Mouse (Mus musculus) retina, adult 2 months (tissue): ENCODE data around the gene Tcp10b.
A peak's percentile ranks its signal among the peaks of the same experiment; 100 is the strongest.
"Not testable (repeated sequence)": the region's sequence is repeated elsewhere in the genome, so short reads cannot be mapped to it uniquely, and the experiment has no call there.

Experiments
- DNase-seq: peaks from one replicate; pipeline ENCODE4 v3.0.0-alpha.2; 2012; ENCODE audit warnings: low read depth, low spot score

The Tcp10b gene

GRCm38 (mm10) chr17:13060804-13061203 is at the start of gene Tcp10b:
Gene Tcp10b, plus strand, starts transcription at chr17:13061104.
- DNase-seq = not testable (repeated sequence)

GRCm38 (mm10) chr17:13013316-13013715 is 47.6 kb upstream of the Tcp10b start:
- DNase-seq = no peak

DNA sequence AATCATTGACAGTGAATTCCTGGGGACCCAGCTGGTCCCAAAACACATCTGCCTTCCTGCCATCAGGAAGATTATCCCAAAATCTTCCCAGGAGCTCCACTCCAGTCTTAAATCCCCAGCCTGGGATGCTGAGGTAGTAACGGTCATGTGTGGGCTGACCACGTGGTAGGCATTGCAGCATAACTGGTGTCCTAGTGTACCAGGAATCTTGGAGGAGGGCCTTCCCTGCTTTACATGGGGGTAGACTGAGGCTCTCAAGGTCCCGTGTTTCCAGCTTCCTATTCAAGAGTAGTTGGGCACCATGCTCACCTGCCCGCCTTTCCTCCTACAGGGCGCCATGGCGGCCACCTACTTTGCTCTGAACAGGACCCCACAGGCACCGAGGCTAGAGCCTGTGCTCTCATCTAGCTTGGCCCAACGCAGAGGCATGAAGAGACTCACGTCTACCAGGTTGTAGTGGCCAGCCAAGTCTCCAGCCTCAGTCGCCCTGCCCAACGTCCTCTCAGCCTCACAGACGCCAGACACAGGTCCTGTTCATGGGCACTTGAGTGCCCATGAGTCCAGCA is 24.2 kb upstream of the Tcp10b start:
- not testable (repeated sequence) for DNase-seq

GRCm38 (mm10) chr17:13043846-13044673 is 16.8 kb upstream of the Tcp10b start:
- DNase-seq = peak; percentile 43

DNA sequence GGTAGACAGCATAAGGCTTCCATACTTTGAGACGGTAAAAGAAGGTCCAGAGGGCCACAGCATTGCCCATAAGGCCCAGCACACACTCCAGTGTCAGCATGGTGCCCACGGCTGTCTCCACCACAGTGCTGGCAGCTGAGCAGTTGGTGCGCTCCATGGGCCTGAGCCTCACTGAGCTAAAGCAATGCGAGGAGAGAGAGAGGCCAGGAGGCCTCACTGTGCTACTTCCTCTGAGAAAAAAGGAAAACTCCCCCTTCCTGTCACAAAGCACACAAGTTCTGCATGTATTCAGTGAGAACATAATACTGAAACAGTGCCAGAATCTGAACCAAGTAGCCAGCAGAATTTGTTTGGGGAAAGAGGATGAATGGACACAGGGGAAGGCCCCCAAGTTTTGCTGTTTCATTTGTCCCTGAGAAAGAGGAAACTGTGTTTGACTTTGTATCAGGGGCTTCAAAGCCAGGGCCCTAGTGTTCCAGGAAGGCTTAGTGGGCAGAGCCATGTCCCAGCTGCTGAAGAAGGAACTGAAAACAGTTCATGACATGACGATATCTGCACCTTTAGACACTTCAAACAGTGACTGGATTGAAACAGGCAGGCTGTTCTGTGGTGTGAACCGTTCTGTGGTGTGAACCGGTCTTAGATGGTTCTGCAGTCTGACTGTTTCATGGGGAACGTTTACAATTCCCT is 8.6 kb upstream of the Tcp10b start, which contains the start of gene Gpr31b:
Gpr31b (minus strand) TSS at position 173 of the 690 bp plus-strand sequence.
- not testable (repeated sequence) for DNase-seq

- DNase-seq = not testable (repeated sequence)
Measured at GRCm38 (mm10) chr17:13062882-13063281, 2.0 kb downstream of the Tcp10b start.

GRCm38 (mm10) chr17:13067864-13068385 is 7.0 kb downstream of the Tcp10b start:
- DNase-seq = not testable (repeated sequence)

GRCm38 (mm10) chr17:13069227-13069626 is 8.3 kb downstream of the Tcp10b start:
- not testable (repeated sequence) for DNase-seq

- not testable (repeated sequence) for DNase-seq
Measured at GRCm38 (mm10) chr17:13091510-13091909, 30.6 kb downstream of the Tcp10b start.

- DNase-seq = not testable (repeated sequence)
Measured at GRCm38 (mm10) chr17:13092100-13092764, 31.3 kb downstream of the Tcp10b start.

- not testable (repeated sequence) for DNase-seq
Measured at GRCm38 (mm10) chr17:13092960-13093359, 32.1 kb downstream of the Tcp10b start.

GRCm38 (mm10) chr17:13106563-13106962 is 45.7 kb downstream of the Tcp10b start:
- DNase-seq = not testable (repeated sequence)

GRCm38 (mm10) chr17:13112504-13113291 is 51.8 kb downstream of the Tcp10b start:
- not testable (repeated sequence) for DNase-seq

- DNase-seq = not testable (repeated sequence)
Measured at GRCm38 (mm10) chr17:13123308-13124038, 62.6 kb downstream of the Tcp10b start.

DNA sequence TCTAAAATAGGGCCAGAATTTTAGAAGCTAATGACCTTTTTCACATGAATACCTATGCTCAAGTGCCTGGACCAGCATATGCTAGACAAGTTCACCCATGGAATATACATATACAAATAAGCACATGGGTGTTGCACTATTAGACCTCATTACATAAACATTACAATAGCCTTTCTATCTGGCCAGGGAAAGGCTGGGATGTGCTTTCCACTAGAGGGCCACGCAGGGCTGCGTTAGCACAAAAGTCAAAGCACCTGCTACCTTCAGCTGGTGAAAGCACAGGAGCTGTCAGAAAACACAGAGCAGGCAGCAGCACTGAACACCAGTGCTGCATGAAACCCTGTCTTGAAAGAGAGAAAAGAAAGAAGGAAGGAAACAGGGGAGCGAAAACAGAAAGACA is 63.3 kb downstream of the Tcp10b start:
- not testable (repeated sequence) for DNase-seq

DNA sequence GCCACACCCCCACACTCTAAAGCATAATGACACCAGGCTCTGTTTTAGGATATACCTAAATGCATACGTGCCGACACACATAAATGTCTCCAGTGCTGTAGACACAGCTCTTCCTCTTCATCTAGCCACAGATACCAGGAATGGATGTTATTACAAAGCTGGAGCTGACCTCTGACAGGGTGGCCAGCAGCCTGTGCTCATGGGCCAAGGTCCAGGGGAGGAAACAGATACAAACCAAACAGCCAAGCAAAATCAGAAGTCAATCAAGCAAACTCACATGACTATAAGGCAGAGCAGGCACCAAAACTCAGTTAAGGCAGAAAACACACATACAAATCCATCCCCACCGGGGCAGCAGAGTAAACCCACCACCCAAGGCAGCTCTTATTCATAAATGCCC is 68.4 kb downstream of the Tcp10b start:
- DNase-seq = not testable (repeated sequence)

DNA sequence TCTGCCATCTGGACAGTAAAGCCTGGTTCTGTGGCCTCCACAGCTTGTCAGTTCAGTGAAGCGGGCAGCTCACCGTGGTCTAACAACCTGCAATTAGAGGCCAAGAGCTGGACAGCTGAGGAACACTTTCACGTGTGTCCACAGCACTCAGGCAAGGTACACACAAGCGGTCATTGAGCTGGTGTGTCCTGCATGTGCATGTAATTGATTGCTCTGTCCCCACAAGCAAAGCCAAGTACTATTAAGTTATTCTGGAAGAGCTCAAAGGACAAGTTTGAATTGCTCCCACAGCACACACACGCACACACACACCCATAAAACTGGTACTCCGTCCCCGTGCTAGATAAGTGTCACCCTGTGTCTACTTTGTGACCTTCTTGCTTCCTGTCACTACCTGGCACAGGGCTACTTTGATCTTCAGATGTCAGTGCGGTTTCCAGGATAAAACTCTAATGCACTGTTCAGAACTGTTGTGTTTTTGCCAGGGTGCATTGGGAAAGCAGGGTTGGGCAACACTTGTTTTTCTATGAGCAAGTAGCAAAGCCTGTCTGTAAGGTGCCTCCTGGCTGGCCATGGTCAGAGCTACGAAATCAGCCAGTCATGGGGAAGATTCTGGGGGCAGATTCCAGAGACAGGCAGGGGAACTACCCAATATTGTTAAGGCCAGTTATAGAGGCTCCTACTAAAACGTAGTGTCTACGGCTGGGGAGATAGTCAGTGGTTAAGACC is 69.0 kb downstream of the Tcp10b start:
- DNase-seq = not testable (repeated sequence)

GRCm38 (mm10) chr17:13131710-13132109 is 70.8 kb downstream of the Tcp10b start, which contains the start of gene Unc93a:
Gene Unc93a, minus strand, starts transcription at chr17:13131810.
- not testable (repeated sequence) for DNase-seq
